Mouse (Mus musculus) intestine, embryonic 14.5 days (tissue): ENCODE results near the gene Sdhc. TPM values are rescaled to one million over a fixed set of nuclear protein-coding genes. Genes with fewer than 3 reads are reported as not detected.

Source experiments
- ATAC-seq: fragments of 200-750 bp; cut with Nextera tagmentation; replicated peaks from 2 replicates; pipeline ENCODE4 v1.8.0; 2017; ENCODE audit warnings: low read depth, moderate number of reproducible peaks, moderate TSS enrichment, moderate library complexity; ENCODE audit not compliant: low FRiP score, low TSS enrichment
- DNase-seq: peaks from one replicate; pipeline ENCODE4 v3.0.0-alpha.2; 2018; ENCODE audit warnings: low spot score
- H3K27ac ChIP-seq: fragments of 300-500 bp; sonication (generic); 2 replicates; pipeline ENCODE4 v1.5.1; 2014; ENCODE audit warnings: low read depth, mild to moderate bottlenecking, control low read depth
- H3K27me3 ChIP-seq: fragments of 300-500 bp; sonication (generic); replicated peaks from 2 replicates; pipeline ENCODE4 v1.6.1; 2014; ENCODE audit warnings: low read length, control low read depth; ENCODE audit not compliant: control insufficient read depth, insufficient read depth
- H3K36me3 ChIP-seq: fragments of 300-500 bp; sonication (generic); 2 replicates; pipeline ENCODE4 v1.6.1; 2014; ENCODE audit warnings: low read length, control low read depth; ENCODE audit not compliant: control insufficient read depth, insufficient read depth
- H3K4me1 ChIP-seq: fragments of 300-500 bp; sonication (generic); replicated peaks from 2 replicates; pipeline ENCODE4 v1.6.1; 2014; ENCODE audit warnings: low read length, control low read depth, mixed read lengths; ENCODE audit not compliant: control insufficient read depth, insufficient read depth
- H3K4me2 ChIP-seq: fragments of 300-500 bp; sonication (generic); 2 replicates; pipeline ENCODE4 v1.6.1; 2014; ENCODE audit warnings: low read length
- H3K4me3 ChIP-seq: fragments of 300-500 bp; sonication (generic); 2 replicates; pipeline ENCODE4 v1.5.1; 2014; ENCODE audit warnings: low read depth, low read length, control low read depth, mixed read lengths
- H3K9ac ChIP-seq: fragments of 300-500 bp; sonication (generic); 2 replicates; pipeline ENCODE4 v1.6.1; 2014; ENCODE audit warnings: mild to moderate bottlenecking, low read length
- H3K9me3 ChIP-seq: fragments of 300-500 bp; sonication (generic); 2 replicates; pipeline ENCODE4 v1.6.1; 2016; ENCODE audit warnings: low read length, control low read depth; ENCODE audit not compliant: control insufficient read depth
- WGBS: fragments of 180-500 bp; shearing (Covaris S2); extraction: QIAGEN DNeasy Blood & Tissue Kit; methylation state at CpG from one replicate; pipeline ENCODE4 v1.1.7; 2014; 5-methylcytosine and 5-hydroxymethylcytosine counted together
- polyA plus RNA-seq: library from polyadenylated mRNA; unstranded; fragments of >200 nt; fragmentation: Nextera tagmentation; extraction: Ambion mirVana; gene quantifications from 2 replicates; pipeline ENCODE4 v1.2.1, GENCODE M21; 2014

The Sdhc gene
- polyA plus RNA-seq, 1 experiment from 2014 or later: 341 TPM

DNA sequence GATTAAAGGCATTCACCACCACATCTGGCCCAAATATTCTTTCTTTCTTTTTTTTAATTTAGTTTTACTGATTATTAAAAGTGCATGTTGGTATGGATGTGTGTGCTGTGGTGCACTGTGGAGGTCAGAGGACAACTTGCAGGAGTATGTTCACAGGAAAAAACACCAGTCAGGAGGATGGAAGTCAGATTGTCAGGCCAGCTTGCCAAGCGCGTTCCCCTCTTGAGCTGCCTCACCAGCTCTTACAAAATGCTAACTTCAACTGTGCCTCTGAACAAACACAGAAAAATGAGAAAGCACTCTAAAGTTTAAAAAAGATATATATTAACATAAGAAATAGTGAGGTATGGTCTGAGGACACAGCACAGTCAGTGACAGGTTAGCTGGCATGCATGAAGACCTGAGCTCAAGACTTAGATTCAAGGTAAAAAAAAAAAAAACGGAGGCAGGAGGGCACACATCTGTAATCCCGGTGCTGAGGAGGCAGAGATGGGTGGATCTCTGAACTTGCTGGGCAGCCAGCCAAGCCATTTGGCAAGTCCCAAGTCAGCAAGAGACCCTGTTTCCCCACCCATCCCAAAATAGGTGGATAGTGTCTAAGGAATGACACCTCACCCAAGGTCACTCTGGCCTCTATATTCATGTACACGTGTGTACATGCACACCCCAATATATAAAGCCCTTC is 29.2 kb upstream of the Sdhc start:
- Histone ChIP-seq H3K27ac (no peak overlapping the region), H3K9me3 (no peaks in the 10 kb centered on the region), H3K36me3 (no peaks in the 10 kb centered on the region), H3K4me1 (0 out of 2 replicates have a peak, but pooled peaks cover 4% of the 10 kb centered on the region), H3K4me2 (no peak overlapping the region), H3K4me3 (no peak overlapping the region), H3K9ac (no peak overlapping the region), H3K27me3 (no peaks in the 10 kb centered on the region)
- ATAC-seq (no peak), DNase-seq (no peak)
- 68% methylated on average over 5 of the region's 5 CpGs for WGBS

DNA sequence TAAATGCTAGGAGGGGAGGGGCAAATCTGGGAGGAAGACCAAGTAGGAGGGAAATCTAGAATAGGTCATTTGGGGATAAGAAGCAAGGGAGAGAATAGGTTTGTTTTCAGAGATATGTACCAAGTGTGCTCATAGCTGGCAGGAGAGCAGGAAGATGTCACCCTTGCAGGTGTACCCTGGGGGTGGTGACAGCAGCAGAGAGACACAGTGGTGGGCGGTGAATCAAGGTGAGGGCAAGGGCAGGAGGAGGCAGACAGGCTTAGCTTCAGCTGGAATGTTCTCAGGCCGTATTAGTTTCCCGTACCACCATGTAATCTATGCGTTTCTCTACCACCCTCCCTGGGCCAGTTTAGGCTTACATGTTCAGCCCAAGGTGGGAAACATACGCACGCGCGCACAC is 22.4 kb upstream of the Sdhc start:
- DNase-seq (no peak), ATAC-seq (no peak)
- WGBS: 93% methylated on average over 8 of the region's 8 CpGs
- H3K36me3 ChIP-seq: no peaks in the 10 kb centered on the region
- no peak overlapping the region for H3K4me2 ChIP-seq
- H3K4me1 ChIP-seq: 0 out of 2 replicates have a peak, but pooled peaks cover 3% of the 10 kb centered on the region
- no peaks in the 10 kb centered on the region for H3K27me3 ChIP-seq
- no peak overlapping the region for H3K4me3 ChIP-seq
- no peak overlapping the region for H3K9ac ChIP-seq
- no peaks in the 10 kb centered on the region for H3K9me3 ChIP-seq
- H3K27ac ChIP-seq: no peak overlapping the region

DNA sequence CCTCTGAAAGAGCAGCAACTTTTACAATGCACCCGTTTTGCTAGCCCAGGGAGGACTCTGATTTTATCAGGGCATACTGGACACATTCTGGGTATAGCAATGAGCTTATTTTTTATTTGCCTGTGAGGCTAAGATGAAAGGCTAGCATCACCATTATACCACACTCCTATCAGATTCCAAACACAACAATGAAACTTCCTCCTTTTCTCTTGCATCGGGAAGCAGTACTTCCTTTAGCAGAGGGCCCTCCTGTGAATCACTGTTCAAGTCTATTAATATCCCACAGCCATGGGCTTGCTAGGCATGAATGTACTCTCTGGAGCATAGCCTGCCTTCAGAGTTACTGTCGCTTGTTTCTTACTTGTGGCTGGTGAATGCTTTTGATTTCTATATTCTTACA is 20.7 kb upstream of the Sdhc start:
- WGBS: 52% methylated on average over 3 of the region's 3 CpGs
- H3K27me3 ChIP-seq: no peaks in the 10 kb centered on the region
- H3K4me1 ChIP-seq: peaks cover 3% of the 10 kb centered on the region; the same call in 1 of the 2 replicates
- H3K4me2 ChIP-seq: no peak overlapping the region
- H3K36me3 ChIP-seq: no peaks in the 10 kb centered on the region
- ATAC-seq (no peak), DNase-seq (no peak)
- no peak overlapping the region for H3K4me3 ChIP-seq
- no peak overlapping the region for H3K9ac ChIP-seq
- H3K9me3 ChIP-seq: no peaks in the 10 kb centered on the region
- H3K27ac ChIP-seq: 0 out of 2 replicates have a peak overlapping the region, but pooled peaks have one; percentile 44

DNA sequence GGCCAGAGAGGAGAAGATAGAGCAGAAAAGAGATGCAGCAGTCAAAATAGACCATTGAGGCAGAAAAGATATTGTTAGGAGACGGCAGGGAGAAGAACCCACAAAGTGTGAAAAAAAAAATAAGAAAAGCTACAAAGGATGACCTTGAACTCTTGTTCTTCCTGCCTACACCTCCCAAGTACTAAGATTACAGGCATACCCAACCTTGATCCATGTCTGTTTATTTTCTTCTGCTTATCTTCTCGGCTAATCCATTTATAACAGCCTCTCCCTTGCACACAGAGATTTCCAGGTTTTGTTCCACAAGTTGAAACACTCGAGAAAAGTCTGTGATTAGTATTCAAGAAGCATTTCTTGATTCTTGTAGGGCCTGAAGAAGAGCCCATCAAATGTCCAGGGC is 19.5 kb upstream of the Sdhc start:
- WGBS: 15% methylated on average over 3 of the region's 3 CpGs
- Histone ChIP-seq H3K4me1 (peaks cover 3% of the 10 kb centered on the region; the same call in 1 of the 2 replicates), H3K9ac (no peak overlapping the region), H3K27me3 (no peaks in the 10 kb centered on the region), H3K36me3 (no peaks in the 10 kb centered on the region), H3K4me3 (no peak overlapping the region), H3K9me3 (no peaks in the 10 kb centered on the region), H3K27ac (0 out of 2 replicates have a peak overlapping the region, but pooled peaks have one; percentile 22), H3K4me2 (no peak overlapping the region)
- ATAC-seq (no peak), DNase-seq (no peak)

DNA sequence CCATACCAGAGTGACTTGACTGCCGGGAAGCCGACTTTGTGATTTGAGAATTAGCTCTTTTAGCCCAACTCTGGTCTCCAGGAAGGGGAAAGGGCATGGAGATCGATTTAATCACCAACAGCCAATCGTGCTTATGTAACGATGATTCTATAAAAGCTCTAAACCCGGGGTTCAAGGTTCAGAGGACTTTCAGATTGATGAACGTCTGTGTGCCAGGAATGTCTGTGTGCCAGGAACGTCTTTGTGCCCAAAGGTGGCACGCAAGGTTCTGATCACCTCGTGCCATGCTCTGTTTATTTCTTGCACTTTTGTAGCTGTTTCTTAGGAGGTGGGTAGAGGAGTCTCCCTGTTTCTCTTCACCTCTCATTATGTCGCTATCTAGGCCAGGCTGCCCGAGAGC is 18.5 kb upstream of the Sdhc start:
- 85% methylated on average over 12 of the region's 12 CpGs for WGBS
- Histone ChIP-seq H3K4me2 (no peak overlapping the region), H3K4me3 (no peak overlapping the region), H3K4me1 (peaks cover 3% of the 10 kb centered on the region; the same call in 1 of the 2 replicates), H3K27ac (no peak overlapping the region), H3K9ac (no peak overlapping the region), H3K27me3 (no peaks in the 10 kb centered on the region), H3K9me3 (no peaks in the 10 kb centered on the region), H3K36me3 (no peaks in the 10 kb centered on the region)
- DNase-seq: no peak
- no peak for ATAC-seq

DNA sequence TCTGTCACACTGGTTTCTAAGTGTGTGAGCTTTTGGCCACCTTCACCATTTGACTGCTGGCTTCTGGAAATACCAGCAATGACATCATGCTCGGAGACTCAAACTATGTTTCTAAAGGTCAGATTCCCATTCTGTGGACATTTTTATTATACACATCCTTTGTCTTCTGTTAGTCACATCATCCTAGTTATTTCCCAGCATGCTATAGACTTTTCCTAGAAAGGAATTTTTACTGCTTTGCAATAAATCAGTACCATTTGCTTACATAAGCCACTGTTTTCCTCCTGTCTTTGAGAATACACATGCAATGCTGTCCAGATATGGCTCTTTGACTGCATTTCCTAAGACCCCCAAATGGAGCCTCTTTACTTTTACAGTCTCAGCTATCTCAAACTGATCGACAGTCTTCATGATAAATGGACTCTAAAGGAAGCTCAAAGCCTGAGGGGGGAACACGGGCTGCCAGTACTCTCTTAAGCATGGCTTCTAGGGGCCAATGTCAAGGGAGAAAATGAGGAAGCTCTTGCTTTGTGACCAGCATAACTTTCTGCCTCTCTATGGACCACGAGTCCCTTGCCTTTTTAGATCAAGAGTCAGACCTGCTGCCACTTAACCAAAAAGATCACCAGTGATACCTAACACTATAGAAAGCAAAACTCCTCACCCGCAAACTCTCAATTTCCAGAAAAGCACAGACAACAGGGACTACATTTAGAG is 15.4 kb upstream of the Sdhc start:
- H3K4me3 ChIP-seq: no peak overlapping the region
- no peak for DNase-seq
- no peak overlapping the region for H3K4me2 ChIP-seq
- no peaks in the 10 kb centered on the region for H3K27me3 ChIP-seq
- no peak for ATAC-seq
- H3K27ac ChIP-seq: no peak overlapping the region
- no peak overlapping the region for H3K9ac ChIP-seq
- no peaks in the 10 kb centered on the region for H3K36me3 ChIP-seq
- no peaks in the 10 kb centered on the region for H3K9me3 ChIP-seq
- 44% methylated on average over 5 of the region's 5 CpGs for WGBS
- peaks cover 2% of the 10 kb centered on the region; the same call in 1 of the 2 replicates for H3K4me1 ChIP-seq

DNA sequence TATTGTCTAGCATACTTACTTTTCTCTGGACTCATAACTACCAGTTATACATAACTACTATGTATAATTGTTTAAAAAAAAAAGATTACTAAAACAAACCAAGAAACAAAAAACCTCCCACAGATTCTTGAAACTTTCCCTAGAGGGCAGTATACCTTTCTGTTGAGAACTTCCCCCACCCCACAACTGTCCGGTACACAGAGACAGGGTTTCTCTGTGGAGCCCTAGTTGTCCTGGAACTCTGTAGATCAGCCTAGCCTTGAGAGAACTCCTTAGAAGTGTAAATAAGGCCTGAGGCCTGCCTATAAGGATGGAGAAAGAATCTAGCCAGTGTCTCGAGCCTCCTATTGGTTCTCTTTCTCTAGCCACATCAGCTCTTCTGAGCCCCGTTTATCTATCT is 13.9 kb upstream of the Sdhc start:
- no peaks in the 10 kb centered on the region for H3K36me3 ChIP-seq
- H3K4me2 ChIP-seq: no peak overlapping the region
- H3K27ac ChIP-seq: no peak overlapping the region
- H3K4me1 ChIP-seq: peaks cover 12% of the 10 kb centered on the region
- no peaks in the 10 kb centered on the region for H3K9me3 ChIP-seq
- 39% methylated on average over 3 of the region's 3 CpGs for WGBS
- peaks cover 3% of the 10 kb centered on the region; the same call in 1 of the 2 replicates for H3K27me3 ChIP-seq
- DNase-seq: no peak
- no peak overlapping the region for H3K4me3 ChIP-seq
- H3K9ac ChIP-seq: no peak overlapping the region
- ATAC-seq: no peak

DNA sequence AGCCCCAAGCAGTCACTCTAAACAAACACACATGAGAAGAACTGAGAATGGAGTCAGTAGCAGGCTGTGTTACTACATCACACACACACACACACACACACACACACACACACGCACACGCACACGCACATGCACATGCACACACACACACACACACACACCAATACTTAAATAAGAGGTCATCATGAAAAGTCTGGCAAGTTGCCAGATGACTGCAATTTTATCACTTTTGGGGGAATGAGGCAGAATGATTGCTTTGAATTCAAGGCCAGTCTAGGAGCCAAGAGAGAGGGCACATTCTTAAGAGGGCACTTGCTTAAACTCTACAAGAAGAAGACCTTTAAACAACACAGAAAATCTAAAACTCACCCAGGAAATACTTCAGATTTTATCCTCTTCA is 12.1 kb upstream of the Sdhc start:
- 81% methylated on average over 3 of the region's 3 CpGs for WGBS
- Histone ChIP-seq H3K9ac (no peak overlapping the region), H3K4me3 (no peak overlapping the region), H3K4me1 (peaks cover 13% of the 10 kb centered on the region), H3K27ac (no peak overlapping the region), H3K36me3 (no peaks in the 10 kb centered on the region), H3K27me3 (peaks cover 17% of the 10 kb centered on the region), H3K4me2 (no peak overlapping the region), H3K9me3 (no peaks in the 10 kb centered on the region)
- DNase-seq (no peak), ATAC-seq (no peak)
